Mouse (Mus musculus): Measurements from ENCODE around the gene Tmppe.

Tmppe gene

GRCm38 (mm10) chr9:114394677-114395076 lies 6.2 kb upstream of the Tmppe start:
- DNase-seq (ENCODE audit: low spot score), result no peak

DNA sequence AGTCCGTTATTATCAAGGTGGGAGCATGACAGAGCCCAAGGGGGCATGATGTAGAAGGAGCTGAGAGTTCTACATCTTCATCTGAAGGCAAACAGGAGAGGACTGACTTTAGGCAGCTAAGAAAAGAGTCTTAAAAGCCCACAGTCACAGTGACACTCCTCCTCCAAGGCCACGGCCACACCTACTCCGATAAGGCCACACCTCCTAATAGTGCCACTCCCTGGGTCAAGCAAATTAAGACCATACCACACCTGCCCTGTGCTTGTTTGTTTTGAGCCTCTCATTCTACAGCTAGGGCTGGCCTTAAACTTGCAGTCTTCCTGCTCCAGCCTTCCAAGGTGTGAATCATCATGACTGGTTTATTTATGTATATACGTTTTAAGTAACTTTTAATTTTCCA lies 5.6 kb upstream of the Tmppe start:
- DNase-seq (ENCODE audit: low spot score), result no peak

DNA sequence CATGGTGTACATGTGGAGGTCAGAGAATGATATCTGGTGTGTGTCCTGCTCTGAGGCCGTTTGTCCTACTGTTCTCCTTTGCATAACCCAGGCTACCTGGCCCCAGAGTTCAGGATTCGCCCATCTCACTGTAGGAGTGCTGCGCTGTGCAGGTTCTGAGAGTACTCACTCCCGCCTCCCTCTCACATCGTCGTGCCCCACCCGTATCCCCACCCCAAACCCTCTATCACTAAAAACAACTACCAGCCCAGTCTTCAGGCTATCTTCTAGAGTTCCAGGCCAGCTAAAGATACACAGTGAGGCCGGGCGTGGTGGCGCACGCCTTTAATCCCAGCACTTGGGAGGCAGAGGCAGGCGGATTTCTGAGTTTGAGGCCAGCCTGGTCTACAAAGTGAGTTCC lies 1.2 kb upstream of the Tmppe start:
- no peak for DNase-seq (ENCODE audit: low spot score)

DNA sequence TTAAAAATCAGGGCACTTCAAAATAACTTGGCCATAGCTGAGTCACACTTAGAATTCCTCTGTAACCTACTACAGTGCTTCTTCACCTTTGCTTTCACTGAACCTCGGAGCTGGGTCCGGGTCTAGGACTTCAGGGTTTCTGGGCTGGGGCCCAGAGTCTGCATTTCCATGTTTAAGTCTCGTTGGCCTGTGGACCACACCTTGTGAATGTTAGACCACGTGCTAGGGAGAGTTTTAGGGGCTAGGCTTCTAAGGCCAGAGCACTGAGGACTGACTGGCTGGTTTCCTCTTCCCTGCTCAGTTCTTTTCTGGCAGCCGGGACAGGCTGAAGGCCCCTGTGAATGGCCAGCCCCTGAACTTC lies 337 bp upstream of the Tmppe start:
- DNase-seq (ENCODE audit: low spot score), result no peak

DNA sequence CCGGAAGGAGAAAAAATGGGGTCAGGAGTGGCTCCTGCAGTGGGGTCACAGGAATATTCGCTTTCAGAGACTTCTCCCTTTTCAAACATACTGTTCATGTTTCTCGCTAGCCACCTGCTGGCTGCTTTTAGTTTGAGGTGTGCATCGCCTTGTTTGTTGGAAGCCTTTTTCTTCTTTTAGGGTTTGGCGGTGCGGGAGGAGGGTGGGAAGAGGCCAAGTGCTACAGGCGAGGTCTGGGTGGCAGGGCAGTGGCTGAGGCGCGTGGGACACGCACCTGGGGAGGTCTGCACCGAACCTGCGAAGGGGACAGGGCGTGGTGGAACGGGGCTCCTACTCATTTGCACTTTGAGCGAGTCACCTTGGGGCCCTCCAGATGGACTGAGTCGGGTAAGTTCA lies 778 bp downstream of the Tmppe start:
- no peak for DNase-seq (ENCODE audit: low spot score)

DNA sequence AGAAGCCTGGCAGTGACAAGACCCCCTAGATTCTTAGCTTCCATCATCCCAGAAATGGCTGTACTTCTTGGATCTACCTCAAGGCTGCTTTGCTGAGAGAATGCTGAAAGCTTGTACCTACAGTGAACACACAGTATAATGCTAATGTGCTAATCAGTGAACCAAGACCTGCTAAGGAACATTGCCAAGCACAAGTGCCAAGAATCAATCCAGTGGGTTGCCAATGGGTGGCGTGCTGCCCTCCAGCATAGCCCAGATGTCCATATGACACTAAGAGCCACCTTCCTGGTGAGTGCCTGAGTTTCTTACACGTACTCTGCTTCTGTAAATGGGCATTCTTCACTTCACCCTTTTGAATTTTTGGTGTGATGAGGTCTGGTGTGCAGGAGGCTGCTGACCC lies 6.8 kb downstream of the Tmppe start:
- no peak for DNase-seq (ENCODE audit: low spot score)

DNA sequence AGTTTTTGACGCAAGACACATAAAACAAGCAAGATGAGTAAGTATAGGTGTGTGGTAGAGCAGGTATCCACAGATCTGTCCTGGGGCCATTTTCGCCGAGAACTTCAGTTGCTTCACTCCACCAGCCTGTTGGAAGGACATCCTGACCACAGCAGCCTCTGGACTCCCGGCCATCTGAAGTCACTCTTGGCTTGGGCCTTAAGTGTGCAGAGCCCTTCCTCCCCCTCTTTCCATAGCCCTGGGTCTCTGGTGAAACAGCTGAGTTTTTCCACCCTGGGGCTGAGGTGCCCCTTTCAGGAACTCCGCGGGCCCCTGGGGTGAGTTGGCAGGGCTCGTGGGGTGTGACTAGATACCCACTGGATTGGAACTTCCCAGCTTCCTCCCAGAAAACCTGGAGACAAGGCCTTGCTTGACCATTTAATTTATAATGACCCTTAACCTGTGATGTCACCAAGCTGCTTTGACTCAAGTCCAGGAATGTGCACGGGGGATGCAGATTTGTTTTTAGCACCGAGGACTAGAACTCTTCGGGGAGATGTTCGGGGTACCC lies 9.5 kb downstream of the Tmppe start:
- no peak for DNase-seq (ENCODE audit: low spot score)

GRCm38 (mm10) chr9:114411295-114411694 lies 10.4 kb downstream of the Tmppe start:
- DNase-seq (ENCODE audit: low spot score), result no peak

DNA sequence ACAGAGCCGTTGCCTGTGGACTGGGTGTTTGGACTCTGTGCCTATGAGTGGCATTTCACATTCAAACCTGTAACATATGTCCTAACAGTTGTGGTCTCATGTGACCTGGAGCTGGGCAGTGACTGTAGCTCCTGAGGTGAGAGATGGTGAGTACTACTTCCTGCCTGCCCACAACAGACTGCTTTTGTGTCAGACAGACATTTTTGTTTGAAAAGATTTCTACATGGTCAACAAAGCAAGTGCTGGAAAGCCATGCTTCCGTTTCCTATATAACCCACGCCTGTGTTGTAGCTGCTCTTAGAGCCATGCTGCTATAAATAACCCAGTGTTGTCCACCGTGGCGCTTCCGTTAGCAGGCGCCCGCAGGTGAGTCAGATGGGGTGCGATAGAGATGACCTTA lies 11.5 kb downstream of the Tmppe start:
- DNase-seq (ENCODE audit: low spot score), result no peak

DNA sequence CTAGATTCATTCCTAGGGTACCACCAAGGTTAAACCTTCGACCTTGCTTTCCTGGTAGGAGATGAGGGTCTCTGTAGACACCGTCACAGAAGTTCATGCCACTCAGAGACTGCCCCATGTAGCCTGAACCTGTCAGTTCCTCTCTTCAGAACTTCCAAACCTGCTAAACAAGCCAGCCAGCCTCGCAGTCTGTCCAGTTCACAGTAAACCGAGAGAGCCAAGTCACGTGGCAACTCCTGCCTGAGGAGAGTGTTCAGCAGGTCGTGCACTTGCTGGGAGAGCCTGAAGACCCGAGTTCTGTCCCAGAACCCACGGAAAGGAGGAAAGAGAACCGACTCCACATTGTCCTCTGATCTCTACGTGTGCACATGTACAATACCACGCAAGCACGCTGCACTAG lies 13.0 kb downstream of the Tmppe start:
- DNase-seq (ENCODE audit: low spot score), result no peak

DNA sequence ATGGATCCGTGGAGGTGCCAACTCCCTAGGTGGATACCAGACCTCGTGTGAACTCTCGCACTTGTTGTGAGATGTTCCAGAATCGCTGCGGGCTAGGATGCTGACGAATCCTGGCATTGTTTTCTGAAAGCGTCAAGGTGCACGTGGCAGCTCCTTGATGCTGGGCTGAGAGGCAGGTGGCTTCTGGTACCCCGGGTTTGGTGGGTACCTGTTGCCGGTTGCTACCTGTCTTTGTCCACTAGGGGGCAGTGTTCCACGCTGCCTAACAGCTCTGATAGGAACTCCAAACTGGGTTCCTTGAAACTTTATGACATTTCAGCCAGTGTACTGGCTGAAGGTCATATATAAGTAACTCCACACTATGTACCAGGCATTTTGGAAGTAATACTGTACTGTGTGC lies 14.8 kb downstream of the Tmppe start:
- DNase-seq (ENCODE audit: low spot score), result no peak

DNA sequence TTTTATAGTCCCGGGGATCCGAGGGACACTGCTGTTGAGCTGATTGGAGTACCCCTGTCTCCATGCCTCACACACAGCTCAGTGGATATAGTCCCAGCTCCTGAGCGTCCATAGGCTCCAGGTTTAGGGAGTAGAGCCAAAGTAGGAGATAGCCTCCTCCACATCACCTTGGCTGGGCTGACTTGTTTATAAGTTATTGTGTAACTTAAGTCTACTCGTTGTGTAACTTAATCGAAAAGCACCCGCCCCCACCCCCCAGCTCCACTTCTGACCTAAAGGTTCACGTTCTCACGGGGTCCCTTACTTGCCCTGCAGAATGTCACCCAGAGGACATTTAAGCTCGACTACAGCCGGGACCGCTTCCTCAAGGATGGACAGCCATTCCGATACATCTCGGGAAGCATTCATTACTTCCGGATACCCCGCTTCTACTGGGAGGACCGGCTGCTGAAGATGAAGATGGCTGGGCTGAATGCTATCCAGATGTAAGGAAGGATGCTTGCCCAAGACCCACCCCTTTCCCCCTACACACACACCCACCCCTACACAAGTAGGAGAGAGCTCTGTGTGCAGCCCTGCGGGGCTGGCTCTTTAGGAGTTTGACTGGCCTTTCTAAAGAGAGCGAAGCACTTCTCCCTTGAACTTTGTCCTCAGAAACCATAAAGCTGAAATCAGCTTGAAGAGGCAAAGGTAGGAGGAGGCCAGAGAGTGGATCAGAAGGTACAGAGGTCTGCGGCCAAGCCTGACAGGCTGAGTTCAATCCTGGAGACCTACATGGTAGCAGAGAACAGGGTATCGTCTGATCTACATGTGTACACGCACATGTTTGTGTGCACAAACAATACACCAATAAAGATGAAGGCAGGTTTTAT lies 16.0 kb downstream of the Tmppe start:
- DNase-seq (ENCODE audit: low spot score), result no peak

DNA sequence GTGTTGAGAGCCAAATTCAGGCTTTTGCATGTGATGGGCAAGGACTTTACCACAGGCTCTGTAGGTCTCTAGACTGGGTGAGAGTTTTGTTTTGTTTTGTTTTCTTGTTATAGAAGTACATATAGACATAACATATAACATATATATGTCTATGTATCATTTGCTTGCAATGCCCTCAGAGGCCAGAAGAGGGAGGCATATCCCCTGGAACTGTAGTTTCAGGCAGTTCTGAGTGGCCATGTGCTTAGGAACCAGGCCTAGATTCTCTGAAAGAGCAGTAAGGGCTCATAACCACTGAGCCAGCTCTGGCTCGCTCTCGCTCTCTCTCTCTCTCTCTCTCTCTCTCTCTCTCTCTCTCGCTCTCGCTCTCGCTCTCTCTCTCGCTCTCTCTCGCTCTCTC lies 17.3 kb downstream of the Tmppe start:
- no peak for DNase-seq (ENCODE audit: low spot score)

DNA sequence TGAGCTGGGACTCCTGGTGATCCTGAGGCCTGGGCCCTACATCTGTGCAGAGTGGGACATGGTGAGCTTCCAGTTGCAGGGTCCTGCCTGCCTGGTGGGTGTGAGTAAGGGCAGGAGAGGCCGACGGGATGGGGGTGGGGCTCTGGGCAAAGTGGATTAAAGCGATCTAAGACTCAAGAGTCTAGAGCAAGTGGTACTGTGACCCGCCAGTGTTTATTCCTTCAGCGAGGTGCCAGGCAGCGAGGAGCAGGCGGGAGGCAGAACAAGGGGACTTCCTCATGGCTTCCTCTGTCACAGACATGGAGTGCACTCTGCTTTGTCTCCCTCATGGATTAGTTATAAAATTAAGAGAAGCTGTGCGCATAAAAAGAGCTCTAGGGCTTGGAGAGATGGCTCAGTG lies 19.5 kb downstream of the Tmppe start:
- DNase-seq (ENCODE audit: low spot score), result no peak

DNA sequence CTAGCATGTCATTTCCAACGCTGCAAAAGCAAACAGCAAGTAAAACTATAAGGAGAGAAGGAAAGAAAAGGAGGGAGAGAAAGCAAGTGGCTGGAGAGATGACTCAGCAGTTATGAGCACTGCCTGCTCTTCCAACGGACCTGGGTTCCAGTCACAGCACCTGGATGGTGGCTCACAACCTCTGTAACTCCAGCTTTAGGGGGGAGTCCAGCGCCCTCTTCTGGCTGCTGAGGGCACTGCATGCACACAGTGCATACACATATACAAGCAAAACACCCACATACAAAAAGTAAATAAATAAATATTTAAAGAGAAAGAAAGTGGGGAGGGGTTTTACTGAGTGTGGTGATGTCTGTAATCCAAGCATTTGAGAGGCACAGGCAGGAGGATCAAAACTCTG lies 20.1 kb downstream of the Tmppe start:
- DNase-seq (ENCODE audit: low spot score), result no peak

- DNase-seq (ENCODE audit: low spot score), result no peak
These were observed 20.9 kb downstream of the Tmppe start for GRCm38 (mm10) chr9:114421797-114422196.

DNA sequence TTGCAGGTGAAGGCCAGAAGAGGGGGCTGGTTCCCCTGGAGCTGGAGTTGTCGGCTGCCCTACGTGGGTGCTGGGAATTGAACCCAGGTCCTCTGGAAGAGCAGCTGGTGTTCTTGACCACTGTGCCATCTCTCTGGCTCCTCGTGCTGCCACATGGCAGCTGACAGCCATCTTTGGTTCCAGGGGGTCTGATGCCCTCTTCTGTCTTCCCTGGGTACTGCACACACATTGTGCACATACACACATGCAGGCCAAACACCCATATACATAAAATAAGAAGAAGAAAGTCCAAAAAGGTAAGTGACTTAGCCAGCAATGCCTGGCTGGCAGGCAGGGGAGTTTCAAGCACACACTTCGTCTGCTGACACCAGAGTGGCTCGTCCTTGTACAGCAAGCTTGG lies 24.7 kb downstream of the Tmppe start:
- no peak for DNase-seq (ENCODE audit: low spot score)

GRCm38 (mm10) chr9:114426201-114426600 lies 25.3 kb downstream of the Tmppe start:
- no peak for DNase-seq (ENCODE audit: low spot score)

DNA sequence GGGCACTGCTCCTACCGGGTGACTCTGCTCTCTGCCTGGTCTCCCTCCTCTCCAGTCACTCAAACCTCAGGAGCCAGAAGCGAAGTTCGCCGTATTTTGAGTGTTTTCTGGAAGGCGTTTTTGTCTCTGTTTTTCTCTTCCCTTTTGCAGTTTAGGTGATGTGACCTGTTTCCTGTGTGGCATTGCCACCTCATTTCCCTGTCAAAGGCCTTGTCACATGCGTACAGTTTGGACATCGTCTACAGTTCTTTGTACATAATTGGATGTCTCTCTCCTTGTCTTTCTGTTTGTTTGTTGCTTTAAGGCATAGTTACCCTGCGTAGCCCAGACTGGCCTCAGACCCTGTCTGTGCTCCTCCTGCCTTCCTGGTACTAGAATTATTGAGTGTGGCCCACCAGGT lies 26.5 kb downstream of the Tmppe start:
- no peak for DNase-seq (ENCODE audit: low spot score)

DNA sequence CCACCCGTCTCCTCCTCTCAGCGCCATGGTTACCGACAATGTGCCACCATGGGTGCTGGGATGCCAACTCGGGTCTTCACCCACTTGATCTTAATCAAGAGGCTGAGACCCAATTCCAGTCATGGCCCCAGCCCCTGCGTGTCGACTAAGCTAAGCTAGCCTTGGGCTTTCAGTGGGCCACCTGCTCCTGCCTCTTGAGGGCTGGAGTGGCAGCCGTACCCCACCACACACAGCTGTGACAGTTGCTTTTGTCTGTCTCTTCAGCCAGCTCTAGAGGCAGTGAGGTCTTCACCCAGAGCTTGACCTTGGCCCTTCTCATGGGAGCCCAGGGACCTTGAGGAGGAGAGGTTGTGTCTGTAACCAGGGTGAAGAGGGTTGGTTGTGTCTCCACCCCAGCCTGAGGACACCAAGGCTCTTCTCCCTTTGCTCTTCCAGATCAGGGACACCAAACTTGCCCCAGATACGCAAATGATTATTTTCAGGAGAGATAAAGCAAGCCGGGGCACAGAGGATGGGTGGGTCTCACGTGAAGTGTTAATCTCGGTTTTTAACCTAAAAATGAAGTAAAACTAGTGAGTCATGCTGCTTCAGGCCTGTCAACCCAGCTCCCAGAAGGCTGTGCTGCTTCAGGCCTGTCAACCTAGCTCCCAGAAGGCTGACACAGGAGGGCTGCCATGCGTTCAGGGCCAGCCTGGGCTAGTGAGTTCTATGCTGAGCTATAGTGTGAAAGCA lies 27.4 kb downstream of the Tmppe start:
- no peak for DNase-seq (ENCODE audit: low spot score)

DNA sequence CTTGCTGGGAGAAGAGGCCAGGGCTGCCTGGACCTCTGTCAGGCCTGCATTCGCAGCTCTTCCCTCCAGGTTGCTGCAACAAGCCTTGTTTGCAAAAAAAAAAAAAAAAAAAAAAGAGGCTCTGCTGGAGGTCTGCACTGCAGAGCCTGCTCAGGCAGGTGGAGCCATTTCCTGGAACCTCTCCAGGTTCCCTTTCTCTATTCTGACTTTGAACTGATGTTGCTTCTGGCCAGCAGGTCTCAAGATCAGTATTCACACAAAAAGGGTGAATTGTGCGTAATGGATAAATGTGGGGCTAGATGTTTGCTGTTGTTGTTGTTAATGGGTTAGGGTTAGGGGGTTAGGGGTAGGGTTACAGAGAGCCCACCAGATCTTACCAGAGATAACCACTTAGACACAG lies 34.8 kb downstream of the Tmppe start:
- no peak for DNase-seq (ENCODE audit: low spot score)

GRCm38 (mm10) chr9:114440548-114440947 lies 39.6 kb downstream of the Tmppe start:
- no peak for DNase-seq (ENCODE audit: low spot score)

GRCm38 (mm10) chr9:114442225-114442624 lies 41.3 kb downstream of the Tmppe start:
- no peak for DNase-seq (ENCODE audit: low spot score)

Data from layer of hippocampus, adult 9-10 months (tissue).